Mouse (Mus musculus) frontal cortex, postnatal 14 days (tissue): ENCODE measurements around the gene Prps1.
"Not testable (repeated sequence)": the region's sequence is repeated elsewhere in the genome, so short reads cannot be mapped to it uniquely, and the experiment has no call there.

ENCODE experiments used
- DNase-seq, 2 experiments: peaks; one replicate each; pipeline ENCODE4 v3.0.0; 2022; ENCODE audit warnings: low spot score in 2 of 2

Gene Prps1

DNA sequence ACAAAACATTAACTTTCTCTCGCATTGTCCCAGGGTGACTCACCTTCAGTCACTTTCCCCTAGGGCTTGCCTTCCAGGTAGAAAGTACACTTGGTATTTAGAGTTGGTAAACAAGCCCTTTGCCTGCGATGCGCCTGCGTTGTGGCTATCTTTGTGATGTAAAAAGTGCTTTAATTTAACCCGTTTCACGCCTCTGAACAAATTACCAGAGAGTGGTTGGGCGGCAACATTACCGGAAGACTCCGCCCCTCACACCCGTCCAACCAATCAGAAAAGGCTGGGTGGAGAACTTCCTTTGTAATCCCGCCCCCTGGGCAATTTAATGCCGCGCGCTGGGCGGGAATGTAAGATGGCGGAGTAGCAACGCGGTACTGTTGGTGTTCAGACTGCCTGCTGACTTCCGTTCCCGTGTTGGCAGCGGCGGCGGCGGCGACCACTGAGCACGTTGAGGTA is at the start of gene Prps1:
Gene Prps1 (plus strand): TSS at position 335 of the 453 bp plus-strand sequence.
- peak; percentile 78 to 79 for DNase-seq

GRCm38 (mm10) chrX:140407593-140407992 is 48.8 kb upstream of the Prps1 start:
- no peak for DNase-seq

GRCm38 (mm10) chrX:140418467-140418866 is 37.9 kb upstream of the Prps1 start:
- peak in 1 of 2 experiments; percentile 27 for DNase-seq

- no peak for DNase-seq
Measured at GRCm38 (mm10) chrX:140427124-140427523, 29.3 kb upstream of the Prps1 start.

GRCm38 (mm10) chrX:140428252-140428651 is 28.2 kb upstream of the Prps1 start:
- DNase-seq = no peak

DNA sequence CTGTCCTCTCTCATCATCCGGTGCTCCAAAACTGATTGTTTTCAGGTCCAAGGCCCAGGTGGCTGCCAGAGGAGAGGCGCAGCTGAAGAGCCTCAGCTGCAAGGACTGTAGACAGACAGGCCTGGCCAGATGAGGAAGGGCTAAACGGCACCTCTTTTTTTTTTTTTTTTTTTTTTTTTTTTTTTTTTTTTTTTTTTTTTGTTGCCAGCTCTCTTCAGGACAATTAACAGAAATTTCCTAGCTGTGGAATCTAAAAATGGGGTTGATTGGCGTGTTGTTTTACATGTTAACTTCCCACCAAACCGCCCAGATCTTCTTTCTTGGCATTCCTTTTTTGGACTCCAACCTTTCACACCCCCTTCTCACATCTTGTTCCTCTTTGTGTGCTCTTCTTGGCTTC is 26.4 kb upstream of the Prps1 start:
- DNase-seq = no peak

DNA sequence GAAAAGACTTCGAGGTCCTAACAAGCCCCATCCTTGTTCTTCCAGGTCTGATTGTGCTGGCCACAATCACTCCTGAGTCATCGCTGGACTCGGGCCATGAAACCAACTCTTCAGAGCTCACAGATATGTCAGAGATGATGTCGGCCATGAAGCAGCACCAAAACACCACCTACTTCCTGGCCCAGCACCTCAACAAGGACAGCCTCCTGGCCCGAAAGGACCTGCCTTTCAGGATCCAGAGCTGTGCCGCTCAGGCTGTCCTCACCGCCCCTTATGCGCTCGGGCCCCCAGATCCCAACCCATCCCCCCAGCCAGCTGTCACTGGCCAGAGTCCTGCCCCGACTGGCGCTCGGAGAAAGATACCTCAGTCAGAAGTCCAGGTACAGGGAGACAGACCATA is 25.9 kb upstream of the Prps1 start:
- no peak for DNase-seq

DNA sequence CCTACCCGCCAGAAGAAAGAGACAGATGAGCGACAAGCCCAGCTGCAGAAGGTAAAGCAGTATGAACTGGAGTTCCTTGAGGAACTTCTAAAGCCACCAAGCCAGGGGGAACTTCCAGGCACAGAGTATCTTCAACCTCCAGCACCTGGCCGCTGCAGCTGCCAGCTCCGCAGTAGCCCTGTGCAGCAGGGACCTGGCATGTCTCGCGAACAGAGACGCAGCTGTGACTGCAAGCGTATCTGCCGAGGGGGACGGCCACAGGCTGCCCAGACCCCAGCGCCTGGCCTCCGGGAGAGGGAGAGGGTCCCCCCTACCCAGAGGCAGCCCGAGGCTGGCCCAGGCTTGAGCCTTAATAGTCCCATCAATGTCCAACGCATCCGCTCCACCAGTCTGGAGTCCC is 24.4 kb upstream of the Prps1 start:
- DNase-seq = no peak

DNA sequence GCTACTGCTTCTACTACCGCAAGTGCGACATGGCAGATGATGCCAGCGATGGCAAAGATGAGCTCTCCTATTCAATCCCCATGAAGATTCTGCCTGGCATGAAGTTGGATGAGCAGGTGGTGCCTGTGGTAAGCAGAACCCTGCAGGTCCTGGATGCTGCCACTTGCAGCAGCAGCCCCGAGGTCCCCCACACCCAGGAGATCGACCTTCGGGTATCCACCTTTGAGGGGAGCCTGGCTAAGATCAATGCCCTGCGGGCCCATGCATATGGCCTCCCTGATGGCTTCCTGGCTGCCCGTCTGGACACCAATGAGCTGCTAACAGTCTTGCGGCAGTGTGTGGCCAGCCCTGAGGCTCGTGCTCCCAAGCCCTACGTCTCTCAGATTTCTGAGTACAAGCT is 23.6 kb upstream of the Prps1 start:
- no peak for DNase-seq

GRCm38 (mm10) chrX:140437906-140438305 is 18.5 kb upstream of the Prps1 start:
- no peak for DNase-seq

- DNase-seq = no peak
Measured at GRCm38 (mm10) chrX:140445551-140445950, 10.9 kb upstream of the Prps1 start.

DNA sequence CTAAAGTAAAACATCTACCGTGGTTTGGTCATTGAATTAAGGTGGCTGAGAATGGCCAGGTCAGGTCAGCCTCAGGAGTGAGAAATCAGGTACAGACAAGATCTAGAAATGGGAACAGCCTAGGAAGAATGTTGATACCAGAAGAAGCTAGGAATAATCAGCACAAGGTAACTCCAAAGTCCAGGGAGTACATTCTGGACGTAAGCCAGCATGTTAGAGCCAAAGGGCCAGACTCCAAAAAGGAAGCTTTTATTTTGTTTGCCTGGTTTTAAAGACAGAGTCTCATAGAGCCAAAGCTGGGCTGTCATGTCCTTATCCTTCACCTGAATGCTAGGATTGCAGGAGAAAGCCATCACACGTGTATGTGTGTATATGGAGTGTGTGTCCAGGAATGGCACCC is 6.3 kb upstream of the Prps1 start:
- DNase-seq = no peak

DNA sequence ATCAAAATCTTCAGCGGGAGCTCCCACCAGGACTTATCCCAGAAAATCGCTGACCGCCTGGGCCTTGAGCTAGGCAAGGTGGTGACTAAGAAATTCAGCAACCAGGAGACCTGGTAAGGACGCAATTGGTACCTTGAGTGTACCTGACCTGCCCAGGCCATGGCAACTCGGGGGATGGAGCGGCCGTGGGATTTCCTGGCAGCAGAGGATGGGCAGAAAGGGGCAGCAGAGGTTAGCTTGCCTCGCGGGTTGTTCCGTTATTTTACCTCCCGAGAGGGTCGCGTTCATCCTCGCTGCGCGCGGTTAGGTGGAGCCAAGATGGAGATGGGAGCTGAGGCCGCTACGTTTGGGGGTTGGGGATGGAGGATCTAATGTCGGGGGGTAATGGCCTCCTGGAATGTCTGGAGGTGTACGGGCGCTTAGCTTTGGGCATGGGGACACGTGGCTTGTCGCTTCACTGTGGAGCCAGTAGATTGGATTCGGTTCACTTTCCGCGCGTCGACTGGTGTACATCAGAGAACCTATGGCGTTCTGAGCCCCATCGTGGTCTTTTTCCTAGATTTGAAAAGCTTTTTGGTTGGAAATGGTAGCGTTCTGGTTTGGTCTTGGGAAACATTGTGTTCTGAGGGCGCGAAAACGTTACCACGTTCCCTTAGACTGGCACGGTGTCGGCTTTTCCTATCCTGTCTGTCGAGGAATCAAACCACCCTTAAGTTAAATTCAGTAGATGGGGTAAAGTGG is 508 bp downstream of the Prps1 start:
- DNase-seq = peak in 1 of 2 experiments; percentile 11

DNA sequence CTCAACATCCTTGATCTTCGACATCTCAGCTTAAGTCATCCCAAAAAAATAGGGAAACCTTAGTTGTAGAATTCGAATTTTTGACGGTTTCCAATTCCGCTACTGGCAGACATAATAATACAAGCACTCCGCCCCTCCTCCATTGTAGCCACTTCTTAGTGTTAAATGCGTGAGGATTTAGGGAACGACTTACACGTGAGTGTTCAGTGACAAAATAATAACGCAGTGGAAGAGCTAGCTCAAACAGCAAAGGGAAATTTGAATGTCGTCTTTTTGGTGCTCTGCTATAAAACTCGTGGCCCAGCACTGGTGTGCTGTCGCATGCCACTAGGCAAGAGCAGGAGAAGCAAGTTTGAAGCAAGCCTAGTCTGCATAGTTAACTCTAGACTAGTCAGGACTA is 1.1 kb downstream of the Prps1 start:
- DNase-seq = no peak

DNA sequence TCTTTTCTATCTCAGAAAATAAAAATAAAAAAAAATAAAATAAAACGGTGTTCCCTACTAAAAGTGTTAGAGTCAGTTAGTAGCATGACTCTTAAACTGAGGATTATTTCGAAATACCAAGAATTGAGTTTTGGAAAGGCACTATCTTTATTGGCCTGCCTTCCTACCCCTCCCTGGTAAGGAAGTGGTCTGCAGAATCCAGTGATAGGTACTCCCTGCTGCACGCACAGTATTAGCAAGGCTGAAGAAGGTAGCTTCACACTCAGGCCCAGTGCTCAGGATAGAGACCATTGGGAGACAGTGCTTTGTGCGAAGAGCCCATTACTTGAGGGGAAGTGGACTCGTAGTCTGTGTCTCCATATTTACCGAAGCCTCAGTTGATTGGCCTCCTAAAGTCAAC is 21.8 kb downstream of the Prps1 start:
- no peak for DNase-seq

DNA sequence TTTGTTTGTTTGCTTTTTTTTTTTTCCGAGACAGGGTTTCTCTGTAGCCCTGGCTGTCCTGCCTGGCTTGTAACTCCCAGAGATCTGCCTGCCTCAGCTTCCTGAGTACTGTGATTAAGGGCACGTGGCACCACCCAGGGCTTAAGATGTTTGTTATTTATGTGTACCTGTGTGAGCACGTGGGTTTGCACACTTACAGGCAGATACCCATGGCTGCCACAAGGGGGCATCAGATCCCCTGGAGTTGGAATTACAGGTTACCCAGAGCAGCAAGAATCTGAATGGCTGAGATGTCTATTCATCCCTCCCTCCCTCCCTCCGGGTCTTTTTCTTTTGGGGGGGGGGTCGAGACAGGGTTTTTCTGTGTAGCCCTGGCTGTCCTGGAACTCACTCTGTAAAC is 22.8 kb downstream of the Prps1 start:
- no peak for DNase-seq

DNA sequence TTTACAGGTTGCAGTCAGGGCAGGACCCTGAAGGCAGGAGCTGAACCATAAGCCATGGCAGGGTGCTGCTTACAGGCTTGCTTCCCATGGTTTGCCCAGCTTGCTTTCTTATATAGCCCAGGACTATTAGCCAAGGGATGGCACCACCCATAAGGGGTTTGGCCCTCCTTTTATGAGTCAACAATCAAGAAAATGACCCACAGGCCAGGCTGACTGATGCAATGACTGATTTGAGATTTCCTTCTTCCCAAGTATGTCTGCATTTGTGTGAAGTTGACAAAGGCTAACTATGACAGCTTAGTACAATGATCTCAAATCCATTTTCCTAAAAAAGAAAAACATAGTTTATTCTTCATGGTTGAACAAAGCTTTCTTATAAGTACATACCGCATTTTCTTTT is 32.8 kb downstream of the Prps1 start:
- DNase-seq = no peak

- DNase-seq = no peak
Measured at GRCm38 (mm10) chrX:140490203-140490602, 33.8 kb downstream of the Prps1 start.

DNA sequence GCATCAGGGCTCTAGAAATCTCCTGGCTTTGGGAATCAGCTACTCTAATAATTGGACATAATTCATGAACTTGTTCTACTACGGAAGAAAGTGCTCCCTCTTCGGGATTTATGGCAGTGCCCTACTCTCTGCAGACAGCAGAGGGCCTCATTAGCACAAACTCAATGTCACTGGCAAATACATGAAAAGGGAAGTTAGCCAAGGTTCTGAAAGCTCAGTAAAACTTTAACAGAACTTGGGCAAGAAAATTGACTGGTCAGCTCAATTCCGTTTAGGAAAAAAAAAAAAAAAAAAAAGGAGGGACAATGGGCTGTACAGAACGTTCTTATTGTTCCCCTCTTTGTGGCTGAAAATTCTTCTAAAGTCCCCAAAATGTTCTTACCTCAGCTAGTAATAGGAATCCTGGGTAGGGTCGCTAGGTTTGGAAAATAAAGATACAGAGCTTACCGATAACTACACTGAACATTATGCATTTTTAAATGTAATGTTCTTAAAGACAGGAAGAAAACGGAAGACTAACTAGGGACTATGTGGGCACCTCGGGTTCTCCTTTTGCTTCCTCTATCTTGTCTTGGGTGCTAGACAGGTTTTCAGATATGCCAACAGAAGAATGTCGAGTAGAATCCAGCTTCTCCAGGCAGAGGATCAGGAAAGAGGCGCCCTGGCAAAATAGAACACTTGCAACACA is 35.6 kb downstream of the Prps1 start:
- no peak for DNase-seq

DNA sequence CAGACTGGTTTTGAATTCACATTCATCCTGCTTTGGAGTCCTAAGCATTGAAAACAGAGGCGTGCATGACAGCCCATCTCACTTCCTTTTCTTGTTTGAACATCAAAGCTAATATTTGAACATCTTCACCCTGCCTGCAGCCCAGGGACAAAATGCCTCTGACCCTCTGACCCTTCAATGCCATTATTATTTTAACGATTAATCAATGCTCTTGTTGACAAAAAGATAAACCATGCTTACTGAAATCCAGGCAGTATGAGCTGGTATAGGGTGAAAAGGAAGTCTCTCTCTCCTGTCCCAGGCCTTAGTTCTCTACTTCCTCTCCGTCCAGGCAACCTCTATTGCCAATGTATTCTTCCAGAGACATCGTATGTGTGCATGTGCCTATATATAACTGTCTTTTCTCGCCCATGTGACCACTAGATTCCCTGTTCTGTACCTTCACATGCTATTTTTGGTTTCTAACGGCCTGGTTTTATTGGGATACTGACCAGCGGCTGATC is 37.2 kb downstream of the Prps1 start:
- no peak for DNase-seq

- DNase-seq = no peak
Measured at GRCm38 (mm10) chrX:140494170-140494569, 37.8 kb downstream of the Prps1 start.

- DNase-seq = not testable (repeated sequence)
Measured at GRCm38 (mm10) chrX:140498431-140498830, 42.0 kb downstream of the Prps1 start.

GRCm38 (mm10) chrX:140500306-140500705 is 43.9 kb downstream of the Prps1 start:
- no peak for DNase-seq
